ENCODE assay signal across 8 mouse cellular contexts in the genomic region with DNA sequence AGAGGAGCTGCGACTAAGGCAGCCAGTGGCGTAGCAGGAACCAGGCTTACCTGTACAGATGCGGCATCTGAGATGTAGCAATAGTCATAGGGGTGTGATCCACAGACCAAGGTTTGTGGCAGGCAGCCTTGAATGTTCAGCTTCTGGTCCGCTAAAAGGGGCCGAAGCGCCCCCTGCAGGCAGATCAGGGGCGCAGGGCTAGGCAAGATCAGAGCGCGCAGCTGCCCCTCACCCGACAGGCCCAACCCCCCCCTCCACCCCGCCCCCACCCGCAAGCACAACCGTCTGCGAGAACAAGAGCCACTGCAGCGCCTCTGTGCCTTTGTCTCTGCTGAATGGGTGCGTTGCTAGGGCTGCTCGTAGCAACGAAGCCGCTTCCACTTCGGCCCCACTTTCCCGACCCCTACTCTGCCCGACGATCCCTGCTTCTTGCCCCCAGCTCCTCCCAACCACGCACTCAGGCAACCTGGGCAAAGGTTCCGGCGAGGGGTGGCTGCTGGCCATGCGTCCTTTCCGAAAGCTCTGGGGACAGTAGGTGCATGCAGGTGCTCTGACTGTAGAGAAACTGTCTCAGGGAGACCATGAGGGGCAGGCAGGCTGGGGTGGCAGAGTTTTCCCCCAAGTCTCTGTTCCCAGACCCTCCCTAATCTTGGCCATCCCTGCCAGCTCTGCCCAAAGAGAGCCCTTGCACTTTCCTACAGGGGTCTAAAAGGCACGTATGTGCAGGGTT. TPM values are rescaled to one million over a fixed set of nuclear protein-coding genes. Genes with fewer than 3 reads are reported as not detected.
A peak's percentile ranks its signal among the peaks of the same experiment; 100 is the strongest.
DNase-seq lines count a peak whose midpoint lies in the region; ATAC-seq and TF ChIP-seq lines count a peak whose summit lies in the region.

No protein-coding gene starts in this region.

- peak overlapping the region; percentile 44 for H3K9ac ChIP-seq in embryonic facial prominence, embryonic 12.5 days
- H3K9ac ChIP-seq in hindbrain, embryonic 15.5 days = peak overlapping the region; percentile 43
- no peak overlapping the region for H3K9ac ChIP-seq in limb, embryonic 15.5 days
- peak overlapping the region; percentile 60 for H3K9ac ChIP-seq in neural tube, embryonic 13.5 days

- peak; percentile 62 for TF ChIP-seq CTCF in gastrocnemius, adult 2 months (IDR thresholded peaks at IDR 0.05)

- 2% methylated on average over 25 of the region's 29 CpGs for WGBS in embryonic facial prominence, embryonic 12.5 days
- 1% methylated on average over 29 of the region's 29 CpGs for WGBS in hindbrain, embryonic 15.5 days
- 3% methylated on average over 29 of the region's 29 CpGs for WGBS in limb, embryonic 15.5 days
- 3% methylated on average over 29 of the region's 29 CpGs for WGBS in neural tube, embryonic 13.5 days

- no peaks in the 10 kb centered on the region for H3K9me3 ChIP-seq in embryonic facial prominence, embryonic 12.5 days
- no peaks in the 10 kb centered on the region for H3K9me3 ChIP-seq in hindbrain, embryonic 15.5 days
- H3K9me3 ChIP-seq in limb, embryonic 15.5 days = no peaks in the 10 kb centered on the region
- no peaks in the 10 kb centered on the region for H3K9me3 ChIP-seq in neural tube, embryonic 13.5 days

- peaks cover 13% of the 10 kb centered on the region for H3K27me3 ChIP-seq in embryonic facial prominence, embryonic 12.5 days
- no peaks in the 10 kb centered on the region for H3K27me3 ChIP-seq in hindbrain, embryonic 15.5 days
- H3K27me3 ChIP-seq in limb, embryonic 15.5 days = peaks cover 16% of the 10 kb centered on the region
- H3K27me3 ChIP-seq in neural tube, embryonic 13.5 days = peaks cover 10% of the 10 kb centered on the region

- H3K36me3 ChIP-seq in embryonic facial prominence, embryonic 12.5 days = no peaks in the 10 kb centered on the region
- no peaks in the 10 kb centered on the region for H3K36me3 ChIP-seq in hindbrain, embryonic 15.5 days
- H3K36me3 ChIP-seq in limb, embryonic 15.5 days = no peaks in the 10 kb centered on the region
- H3K36me3 ChIP-seq in neural tube, embryonic 13.5 days = no peaks in the 10 kb centered on the region

- peaks cover 9% of the 10 kb centered on the region; the same call in 1 of the 2 replicates for H3K4me1 ChIP-seq in embryonic facial prominence, embryonic 12.5 days
- peaks cover 16% of the 10 kb centered on the region for H3K4me1 ChIP-seq in hindbrain, embryonic 15.5 days (replicated peaks)
- H3K4me1 ChIP-seq in limb, embryonic 15.5 days = peaks cover 11% of the 10 kb centered on the region
- peaks cover 22% of the 10 kb centered on the region for H3K4me1 ChIP-seq in neural tube, embryonic 13.5 days (replicated peaks)

- peak overlapping the region; percentile 38 for H3K4me3 ChIP-seq in gastrocnemius, adult 2 months
- H3K4me3 ChIP-seq in embryonic facial prominence, embryonic 12.5 days = peak overlapping the region; percentile 35
- peak overlapping the region; percentile 33 for H3K4me3 ChIP-seq in hindbrain, embryonic 15.5 days
- H3K4me3 ChIP-seq in limb, embryonic 15.5 days = peak overlapping the region; percentile 31
- peak overlapping the region; percentile 33 for H3K4me3 ChIP-seq in neural tube, embryonic 13.5 days

- H3K4me2 ChIP-seq in embryonic facial prominence, embryonic 12.5 days (replicated peaks) = peak overlapping the region; percentile 65
- H3K4me2 ChIP-seq in hindbrain, embryonic 15.5 days = peak overlapping the region; percentile 59
- H3K4me2 ChIP-seq in limb, embryonic 15.5 days = peak overlapping the region; percentile 59
- H3K4me2 ChIP-seq in neural tube, embryonic 13.5 days = peak overlapping the region; percentile 62

- ATAC-seq in embryonic facial prominence, embryonic 12.5 days (ENCODE audit: insufficient number of reproducible peaks, insufficient read depth, low FRiP score, low TSS enrichment) = peak; percentile 79
- peak; percentile 76 for ATAC-seq in hindbrain, embryonic 15.5 days (ENCODE audit: low FRiP score, low read depth)
- ATAC-seq in limb, embryonic 15.5 days (ENCODE audit: insufficient number of reproducible peaks, low FRiP score, low TSS enrichment, low read depth) = no peak
- peak; percentile 86 for ATAC-seq in neural tube, embryonic 13.5 days (ENCODE audit: low read depth)

- DNase-seq in gastrocnemius, adult 2 months = peak; percentile 38
- DNase-seq in gastrocnemius, postnatal 4 days (ENCODE audit: low spot score in 2 of 2) = no peak
- DNase-seq in Muller cell, postnatal 12 days (ENCODE audit: inconsistent ontology term) = peak; percentile 35
- DNase-seq in ovary, adult 18-20 months (ENCODE audit: low spot score) = no peak

- intact Hi-C loops in gastrocnemius, adult 2 months (cut with DNase I) = no loop called here

- H3K27ac ChIP-seq in gastrocnemius, adult 2 months = no peak overlapping the region
- no peak overlapping the region for H3K27ac ChIP-seq in embryonic facial prominence, embryonic 12.5 days
- H3K27ac ChIP-seq in hindbrain, embryonic 15.5 days (replicated peaks) = 0 out of 2 replicates have a peak overlapping the region, but pooled peaks have one; percentile 5
- no peak overlapping the region for H3K27ac ChIP-seq in limb, embryonic 15.5 days
- 0 out of 2 replicates have a peak overlapping the region, but pooled peaks have one; percentile 28 for H3K27ac ChIP-seq in neural tube, embryonic 13.5 days (replicated peaks)

RNA-seq across cellular contexts. Expression of gene Nr5a1, which starts 25.4 kb away (rescaled TPM):
- not detected for total RNA-seq in gastrocnemius, adult 2 months (2021)
- under 1 TPM in 1 of 2 experiments, not detected in 1; 0.08 TPM for total RNA-seq in gastrocnemius, postnatal 4 days (2021)
- polyA plus RNA-seq in embryonic facial prominence, embryonic 12.5 days (2016; fragmentation: Nextera tagmentation; extraction: Ambion mirVana) = 0.33 and 0.95 TPM in 2 replicates
- 0.05 TPM in 1 of 2 replicates, not detected in the other for polyA plus RNA-seq in hindbrain, embryonic 15.5 days (2015; fragmentation: Nextera tagmentation; extraction: Ambion mirVana)
- 0.05 and 0.14 TPM in 2 replicates for polyA plus RNA-seq in limb, embryonic 15.5 days (2015; fragmentation: Nextera tagmentation; extraction: Ambion mirVana)
- polyA plus RNA-seq in neural tube, embryonic 13.5 days (2015; fragmentation: Nextera tagmentation; extraction: Ambion mirVana) = 0.06 TPM in 1 of 2 replicates, not detected in the other

RNA-seq across cellular contexts. Expression of gene Psmb7, which starts 45.1 kb away (rescaled TPM):
- total RNA-seq in gastrocnemius, adult 2 months (2021) = 100 to 1,000 TPM; 295 to 298 TPM
- total RNA-seq in gastrocnemius, postnatal 4 days (2021) = 100 to 1,000 TPM; 277 to 291 TPM
- 265 and 267 TPM in 2 replicates for polyA plus RNA-seq in embryonic facial prominence, embryonic 12.5 days (2016; fragmentation: Nextera tagmentation; extraction: Ambion mirVana)
- polyA plus RNA-seq in hindbrain, embryonic 15.5 days (2015; fragmentation: Nextera tagmentation; extraction: Ambion mirVana) = 269 and 274 TPM in 2 replicates
- 229 and 240 TPM in 2 replicates for polyA plus RNA-seq in limb, embryonic 15.5 days (2015; fragmentation: Nextera tagmentation; extraction: Ambion mirVana)
- polyA plus RNA-seq in neural tube, embryonic 13.5 days (2015; fragmentation: Nextera tagmentation; extraction: Ambion mirVana) = 316 and 318 TPM in 2 replicates

Comparison
In these comparisons a context has a peak if more than half of its experiments do, and no peak if none do; other contexts are left out.
1. DNase-seq: peak in gastrocnemius, adult 2 months (single experiment) and Muller cell, postnatal 12 days (single experiment); none in gastrocnemius, postnatal 4 days (0 of 2) and ovary, adult 18-20 months (single experiment).
2. H3K27ac ChIP-seq: peak in hindbrain, embryonic 15.5 days (single experiment) and neural tube, embryonic 13.5 days (single experiment); none in gastrocnemius, adult 2 months (single experiment), embryonic facial prominence, embryonic 12.5 days (single experiment) and limb, embryonic 15.5 days (single experiment).
3. Peak in every context shown above with its lines, with median percentiles within 50 percentile points of each other: H3K4me3 ChIP-seq and H3K4me2 ChIP-seq.